Mouse (Mus musculus) adipocyte (in vitro differentiated cells): ENCODE results near the gene Gm10665.
"Not testable (repeated sequence)": the region's sequence is repeated elsewhere in the genome, so short reads cannot be mapped to it uniquely, and the experiment has no call there.

ENCODE experiments used
- DNase-seq: peaks from one replicate; pipeline ENCODE4 v3.0.0-alpha.2; 2016; ENCODE audit warnings: low spot score

The Gm10665 gene

GRCm38 (mm10) chr7:22463975-22464374 lies at the start of gene Gm10665:
TSS of gene Gm10665 (minus strand) at chr7:22464075.
- DNase-seq = not testable (repeated sequence)

- DNase-seq = not testable (repeated sequence)
Observed at GRCm38 (mm10) chr7:22499578-22499977, 35.7 kb upstream of the Gm10665 start, which contains the start of gene Vmn1r151. TSS of gene Vmn1r151 (minus strand) at chr7:22499678.

- not testable (repeated sequence) for DNase-seq
Observed at GRCm38 (mm10) chr7:22438129-22438528, 25.7 kb downstream of the Gm10665 start, which contains the start of gene Vmn1r149. TSS of gene Vmn1r149 (minus strand) at chr7:22438229.

- DNase-seq = not testable (repeated sequence)
Observed at GRCm38 (mm10) chr7:22413283-22413682, 50.6 kb downstream of the Gm10665 start, which contains the start of gene Vmn1r148. TSS of gene Vmn1r148 (plus strand) at chr7:22413583.
